Mouse (Mus musculus) liver, adult 2 months (tissue): Measurements from ENCODE around the gene F13a1.

Source experiments
- CTCF ChIP-seq: fragments of 200-500 bp; IDR thresholded peaks from 2 replicates; pipeline ENCODE4 v1.5.1; 2011; ENCODE audit warnings: low read depth, low read length, control low read depth
- POLR2A ChIP-seq: fragments of 200-500 bp; IDR thresholded peaks from 2 replicates; pipeline ENCODE4 v1.6.1; 2011; ENCODE audit warnings: low read length, control low read depth; ENCODE audit not compliant: insufficient read depth; ENCODE audit errors: extremely low read depth

- TF ChIP-seq CTCF, result no peak
- TF ChIP-seq POLR2A, result no peak
These were observed 149.0 kb downstream of the F13a1 start for GRCm38 (mm10) chr13:36901016-36901415.
